Mouse (Mus musculus) T-cell, adult 2 months (primary cell): ENCODE data around the gene Pdzd2.
"Not testable (repeated sequence)": the region's sequence is repeated elsewhere in the genome, so short reads cannot be mapped to it uniquely, and the experiment has no call there.

Source experiments
- DNase-seq: peaks from one replicate; pipeline ENCODE4 v3.0.0; 2022; ENCODE audit warnings: low spot score

Gene Pdzd2

GRCm38 (mm10) chr15:12375641-12376311 lies 363.9 kb downstream of the Pdzd2 start:
- DNase-seq = peak; percentile 85

GRCm38 (mm10) chr15:12374916-12375315 lies 364.8 kb downstream of the Pdzd2 start:
- no peak for DNase-seq

- no peak for DNase-seq
These were observed 365.8 kb downstream of the Pdzd2 start for GRCm38 (mm10) chr15:12373918-12374317.

DNA sequence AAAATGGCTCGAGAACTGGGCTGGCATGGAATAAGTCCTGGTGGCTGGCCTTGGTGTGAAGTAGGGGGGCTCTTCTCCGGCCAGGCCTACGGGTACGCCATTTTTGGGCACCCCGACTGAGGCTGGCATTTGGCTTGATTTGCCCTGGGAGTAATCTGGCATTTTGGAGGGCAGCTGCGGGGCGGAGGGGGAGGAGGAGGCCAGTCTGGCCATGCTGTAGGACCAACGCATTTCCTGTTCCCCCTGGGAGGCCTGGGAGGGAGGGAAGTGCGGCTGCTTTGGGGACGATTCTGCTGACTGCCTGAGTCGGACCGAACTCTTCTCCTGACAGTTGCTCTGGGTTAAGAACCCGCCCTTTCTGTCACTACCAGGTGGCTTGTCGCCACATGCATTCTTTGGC lies 366.2 kb downstream of the Pdzd2 start:
- DNase-seq = no peak

DNA sequence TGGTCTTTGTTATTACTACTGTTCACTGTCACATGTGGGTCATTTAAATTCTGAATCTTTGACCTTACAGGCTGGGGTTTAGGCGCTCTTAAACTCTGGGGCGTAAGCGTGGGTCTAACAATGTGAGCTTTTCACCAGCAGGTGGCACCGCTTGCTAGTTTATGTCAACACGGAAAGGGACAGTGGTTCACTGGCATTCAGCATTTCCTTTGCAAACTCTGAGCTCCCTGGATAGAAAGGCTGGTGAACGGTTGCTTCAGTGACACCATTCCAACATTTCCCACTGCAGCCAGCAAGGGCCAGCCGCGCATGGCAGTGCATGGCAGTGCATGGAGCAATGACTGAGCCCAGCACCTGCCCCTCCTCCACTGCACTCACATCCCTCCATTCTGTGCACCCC lies 368.5 kb downstream of the Pdzd2 start:
- peak; percentile 65 for DNase-seq

GRCm38 (mm10) chr15:12370096-12370495 lies 369.6 kb downstream of the Pdzd2 start:
- no peak for DNase-seq

GRCm38 (mm10) chr15:12368850-12369249 lies 370.9 kb downstream of the Pdzd2 start:
- DNase-seq = no peak

GRCm38 (mm10) chr15:12368357-12368756 lies 371.4 kb downstream of the Pdzd2 start:
- DNase-seq = no peak

DNA sequence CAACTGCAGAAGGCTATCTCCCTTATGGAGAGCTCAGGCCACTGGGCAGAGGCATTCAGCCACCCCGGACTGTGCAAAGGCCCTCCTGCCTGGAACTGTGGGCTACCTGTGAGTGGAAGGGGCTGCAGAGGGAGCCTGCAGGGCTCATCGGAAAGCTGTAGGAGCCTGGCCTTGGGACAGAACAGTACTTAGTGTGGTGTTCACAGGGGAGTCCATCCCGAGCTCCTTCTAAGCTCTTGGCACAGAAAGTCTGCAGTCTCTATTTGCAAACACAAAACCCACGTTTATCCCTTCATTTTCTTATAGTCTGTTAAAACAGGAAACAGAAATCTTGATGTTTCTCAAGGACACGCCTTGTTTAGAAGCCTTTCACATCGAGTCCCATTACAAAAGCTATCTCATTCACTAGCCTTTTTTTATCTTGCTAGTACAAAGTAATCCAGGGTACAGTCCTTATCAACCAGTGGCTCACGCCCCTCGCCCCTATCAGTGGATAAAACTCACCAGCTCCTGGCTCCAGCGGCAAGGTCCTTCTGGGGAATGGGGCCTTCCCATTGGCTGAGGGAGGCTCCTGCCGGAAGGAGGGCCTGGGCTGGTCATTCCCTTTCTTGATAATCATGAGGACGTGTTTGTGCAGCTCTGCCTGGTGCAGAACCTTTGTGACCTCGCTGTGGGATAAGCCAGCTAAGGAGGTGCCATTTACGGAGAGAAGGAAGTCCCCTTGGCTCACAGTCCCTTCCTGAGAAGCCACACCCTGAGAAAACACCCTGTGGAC lies 372.2 kb downstream of the Pdzd2 start:
- no peak for DNase-seq

- not testable (repeated sequence) for DNase-seq
These were observed 373.0 kb downstream of the Pdzd2 start for GRCm38 (mm10) chr15:12366580-12367305.

GRCm38 (mm10) chr15:12366072-12366469 lies 373.7 kb downstream of the Pdzd2 start:
- DNase-seq = no peak

GRCm38 (mm10) chr15:12365416-12366071 lies 374.2 kb downstream of the Pdzd2 start:
- DNase-seq = no peak

DNA sequence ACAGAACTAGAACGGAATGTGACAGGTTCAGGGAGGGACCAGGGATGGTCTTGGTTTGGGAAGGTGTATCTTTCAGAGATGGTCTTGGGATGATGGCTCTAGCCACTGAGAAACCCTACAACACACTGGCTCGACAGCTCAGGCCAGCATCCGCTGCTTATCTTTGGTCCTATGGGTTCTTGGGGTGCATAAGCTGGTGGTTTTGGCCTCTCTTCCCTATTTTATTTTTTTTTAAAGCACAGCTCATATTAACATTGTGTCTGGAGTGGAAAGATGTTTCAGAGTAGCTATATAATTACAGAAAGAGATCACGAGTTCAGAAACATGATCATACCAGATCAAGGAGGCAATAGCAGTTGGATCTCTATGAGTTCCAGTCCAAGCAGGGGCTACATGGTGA lies 375.6 kb downstream of the Pdzd2 start:
- DNase-seq = no peak

- DNase-seq = no peak
These were observed 377.1 kb downstream of the Pdzd2 start for GRCm38 (mm10) chr15:12362701-12363040.

DNA sequence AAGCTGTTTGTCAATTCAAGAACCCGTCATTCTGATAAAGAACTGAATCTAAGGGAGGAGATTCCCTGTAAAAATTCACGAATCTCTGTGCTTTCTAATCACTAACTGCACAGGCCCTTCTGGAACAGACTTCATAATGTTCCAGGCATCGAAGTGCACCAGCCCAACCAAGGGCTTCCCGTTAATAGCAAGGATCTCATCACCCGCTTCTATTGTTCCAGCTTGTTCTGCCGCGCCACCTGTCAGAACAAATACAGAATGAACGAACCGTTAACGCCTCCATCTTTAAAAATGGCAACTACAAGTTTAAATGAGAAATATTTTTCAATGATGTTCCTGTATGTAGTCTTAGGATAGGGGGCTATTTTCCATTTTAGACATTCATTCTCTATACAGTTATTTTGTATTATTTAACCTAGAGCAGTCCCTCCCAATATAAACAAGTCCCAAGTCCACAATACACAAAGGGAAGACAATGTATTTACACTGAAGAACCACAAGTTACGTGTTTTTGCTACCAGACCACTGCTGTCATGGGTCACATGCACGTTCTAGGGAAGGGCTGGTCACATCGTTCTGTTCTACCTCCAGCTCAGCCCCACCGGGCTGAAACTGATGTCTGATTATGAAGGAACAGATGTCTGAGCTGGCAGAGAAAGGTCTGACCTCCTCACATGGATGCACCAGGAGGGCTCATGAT lies 377.6 kb downstream of the Pdzd2 start:
- DNase-seq = no peak

- DNase-seq = no peak
These were observed 379.1 kb downstream of the Pdzd2 start for GRCm38 (mm10) chr15:12360519-12361212.

GRCm38 (mm10) chr15:12358384-12358783 lies 381.3 kb downstream of the Pdzd2 start:
- DNase-seq = no peak

GRCm38 (mm10) chr15:12357459-12357858 lies 382.3 kb downstream of the Pdzd2 start:
- no peak for DNase-seq

GRCm38 (mm10) chr15:12355907-12356306 lies 383.8 kb downstream of the Pdzd2 start:
- no peak for DNase-seq

DNA sequence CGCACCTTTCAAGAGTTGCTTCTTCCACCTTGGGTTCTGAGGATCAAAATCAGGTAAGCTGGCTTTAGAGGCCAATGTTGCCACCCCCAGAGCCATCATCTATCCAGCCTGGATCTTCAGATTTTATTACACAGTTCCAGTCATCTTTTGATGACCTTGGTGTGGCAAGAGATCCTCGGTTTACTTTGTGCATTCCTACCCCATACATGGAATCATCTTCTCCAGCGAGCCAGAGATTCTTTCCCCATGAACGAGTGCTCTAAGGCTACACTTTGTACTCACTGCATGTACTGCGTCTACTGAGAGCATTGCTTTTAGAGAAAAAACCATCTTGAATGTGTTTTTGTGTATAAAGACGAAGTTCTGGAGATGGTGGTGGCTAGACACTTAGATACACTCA lies 384.5 kb downstream of the Pdzd2 start:
- no peak for DNase-seq

DNA sequence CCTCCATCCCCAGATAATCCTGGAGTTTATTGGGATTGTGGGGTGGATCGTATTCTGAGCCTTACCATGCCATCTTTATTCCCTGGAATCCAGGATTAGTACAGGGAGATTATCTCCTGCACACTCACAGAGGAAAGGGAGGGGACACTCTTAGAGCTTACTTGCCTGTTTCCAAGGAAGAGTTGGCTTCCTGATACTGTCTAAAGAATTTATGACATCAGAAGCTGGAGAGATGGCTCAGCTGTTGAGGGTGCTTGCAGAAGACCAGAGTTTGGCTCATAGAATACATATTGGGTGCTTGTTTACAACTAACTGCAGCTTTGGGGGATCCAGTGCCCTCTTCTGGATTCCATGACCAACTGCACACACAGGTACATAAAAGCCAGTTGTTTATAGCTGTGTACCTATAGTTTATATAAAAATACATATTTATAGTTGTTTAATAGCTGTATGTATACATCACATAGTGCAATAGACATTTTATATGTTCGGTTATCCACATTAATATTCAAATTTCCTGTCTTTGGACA lies 385.4 kb downstream of the Pdzd2 start:
- no peak for DNase-seq
